Mouse (Mus musculus) ES-Bruce4 (cell line): ENCODE data around the gene Adamts4. TPM values are rescaled to one million over a fixed set of nuclear protein-coding genes. Genes with fewer than 3 reads are reported as not detected.

Source experiments
- H3K27ac ChIP-seq: 2 replicates; pipeline ENCODE4 v1.5.1; 2012; ENCODE audit warnings: low read length, inconsistent platforms; ENCODE audit not compliant: insufficient read depth
- H3K27me3 ChIP-seq: 2 replicates; pipeline ENCODE4 v1.6.1; 2012; ENCODE audit warnings: mild to moderate bottlenecking, low read length, inconsistent platforms; ENCODE audit not compliant: control insufficient read depth, poor library complexity, insufficient read depth, severe bottlenecking
- H3K36me3 ChIP-seq: 2 replicates; pipeline ENCODE4 v1.6.1; 2012; ENCODE audit warnings: inconsistent platforms, mild to moderate bottlenecking, low read length, moderate library complexity; ENCODE audit not compliant: control insufficient read depth, poor library complexity, insufficient read depth, severe bottlenecking
- H3K4me1 ChIP-seq: one replicate; pipeline ENCODE4 v1.8.1; 2011; ENCODE audit warnings: low read length; ENCODE audit not compliant: control insufficient read depth, insufficient read depth
- H3K4me3 ChIP-seq: 2 replicates; pipeline ENCODE4 v1.5.1; 2011; ENCODE audit warnings: low read depth, mild to moderate bottlenecking, low read length
- H3K9ac ChIP-seq: 2 replicates; pipeline ENCODE4 v1.6.1; 2012; ENCODE audit warnings: low read depth, mild to moderate bottlenecking, inconsistent platforms; ENCODE audit not compliant: poor library complexity, severe bottlenecking
- H3K9me3 ChIP-seq: replicated peaks from 2 replicates; pipeline ENCODE4 v1.6.1; 2012; ENCODE audit warnings: mild to moderate bottlenecking, low read length, inconsistent platforms; ENCODE audit not compliant: control insufficient read depth, poor library complexity, insufficient read depth, severe bottlenecking
- CTCF ChIP-seq: IDR thresholded peaks from one replicate; pipeline ENCODE4 v1.8.1; 2011; ENCODE audit warnings: low read depth, low read length
- EP300 ChIP-seq: IDR thresholded peaks from 2 replicates; pipeline ENCODE4 v1.6.1; 2011; ENCODE audit warnings: low read depth, low read length; ENCODE audit not compliant: insufficient read depth
- POLR2A ChIP-seq: IDR thresholded peaks from one replicate; pipeline ENCODE4 v1.8.1; 2011; ENCODE audit warnings: low read length; ENCODE audit not compliant: insufficient read depth
- polyA plus RNA-seq: library from polyadenylated mRNA; stranded (reverse); fragments of >200 nt; gene quantifications from 2 replicates; pipeline ENCODE4 v1.2.4, GENCODE M21; 2011; ENCODE audit warnings: low read depth; ENCODE audit not compliant: missing spikeins, insufficient read depth, insufficient read length

Gene Adamts4
- polyA plus RNA-seq, 1 experiment, result 3.5 TPM

GRCm38 (mm10) chr1:171257781-171258180 lies 7.6 kb downstream of the Adamts4 start:
- Histone ChIP-seq H3K27ac (no peak overlapping the region), H3K4me1 (no peaks in the 10 kb centered on the region)
- TF ChIP-seq EP300, result no peak
- no peak for TF ChIP-seq CTCF
- no peak for TF ChIP-seq POLR2A

DNA sequence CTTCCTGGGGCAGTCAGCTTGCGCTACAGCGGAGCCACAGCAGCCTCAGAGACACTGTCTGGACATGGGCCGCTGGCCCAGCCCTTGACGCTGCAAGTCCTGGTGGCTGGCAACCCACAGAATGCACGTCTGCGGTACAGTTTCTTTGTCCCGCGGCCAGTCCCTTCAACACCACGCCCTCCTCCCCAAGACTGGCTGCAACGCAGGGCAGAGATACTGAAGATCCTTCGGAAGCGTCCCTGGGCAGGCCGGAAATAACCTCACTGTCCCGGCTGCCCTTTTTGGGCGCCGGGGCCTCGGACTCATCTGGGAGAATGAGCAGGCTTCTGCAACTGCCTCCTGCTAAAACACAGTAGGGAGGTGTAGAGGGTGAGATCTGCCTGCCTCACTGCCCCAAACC lies 8.7 kb downstream of the Adamts4 start:
- Histone ChIP-seq H3K4me3 (peak overlapping the region; percentile 21), H3K36me3 (no peaks in the 10 kb centered on the region), H3K27me3 (no peaks in the 10 kb centered on the region), H3K9me3 (no peaks in the 10 kb centered on the region), H3K4me1 (no peaks in the 10 kb centered on the region), H3K27ac (no peak overlapping the region), H3K9ac (no peak overlapping the region)
- TF ChIP-seq EP300, result no peak
- TF ChIP-seq POLR2A, result no peak
- no peak for TF ChIP-seq CTCF

More at GRCm38 (mm10) chr1:171257781-171258180, 7.6 kb downstream of the Adamts4 start:
- Histone ChIP-seq H3K9ac (no peak overlapping the region), H3K27me3 (no peaks in the 10 kb centered on the region), H3K36me3 (no peaks in the 10 kb centered on the region), H3K4me3 (no peak overlapping the region), H3K9me3 (no peaks in the 10 kb centered on the region)

DNA sequence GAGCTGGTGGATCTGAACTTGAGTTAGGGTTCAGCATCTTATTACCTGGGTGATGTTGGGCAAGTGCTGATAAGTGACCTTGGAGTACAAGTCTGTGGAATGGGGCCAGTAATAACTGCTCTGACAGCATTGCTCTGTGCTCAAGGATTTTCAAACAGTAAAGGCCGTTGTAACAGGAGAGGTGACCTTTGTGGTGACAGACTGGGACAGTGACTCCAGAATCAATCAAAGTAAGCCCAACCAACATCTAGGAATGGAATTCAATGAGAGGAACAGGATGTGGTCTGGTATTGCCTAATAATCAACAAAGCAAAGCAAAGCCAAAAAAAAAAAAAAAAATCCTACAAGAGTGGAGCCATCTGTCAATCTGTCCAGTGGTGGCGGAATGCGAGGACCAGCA lies 10.1 kb downstream of the Adamts4 start:
- no peaks in the 10 kb centered on the region for H3K36me3 ChIP-seq
- H3K27ac ChIP-seq, result no peak overlapping the region
- TF ChIP-seq CTCF (no peak), POLR2A (no peak), EP300 (no peak)
- no peak overlapping the region for H3K4me3 ChIP-seq
- no peak overlapping the region for H3K9ac ChIP-seq
- no peaks in the 10 kb centered on the region for H3K9me3 ChIP-seq
- no peaks in the 10 kb centered on the region for H3K27me3 ChIP-seq
- H3K4me1 ChIP-seq, result no peaks in the 10 kb centered on the region

DNA sequence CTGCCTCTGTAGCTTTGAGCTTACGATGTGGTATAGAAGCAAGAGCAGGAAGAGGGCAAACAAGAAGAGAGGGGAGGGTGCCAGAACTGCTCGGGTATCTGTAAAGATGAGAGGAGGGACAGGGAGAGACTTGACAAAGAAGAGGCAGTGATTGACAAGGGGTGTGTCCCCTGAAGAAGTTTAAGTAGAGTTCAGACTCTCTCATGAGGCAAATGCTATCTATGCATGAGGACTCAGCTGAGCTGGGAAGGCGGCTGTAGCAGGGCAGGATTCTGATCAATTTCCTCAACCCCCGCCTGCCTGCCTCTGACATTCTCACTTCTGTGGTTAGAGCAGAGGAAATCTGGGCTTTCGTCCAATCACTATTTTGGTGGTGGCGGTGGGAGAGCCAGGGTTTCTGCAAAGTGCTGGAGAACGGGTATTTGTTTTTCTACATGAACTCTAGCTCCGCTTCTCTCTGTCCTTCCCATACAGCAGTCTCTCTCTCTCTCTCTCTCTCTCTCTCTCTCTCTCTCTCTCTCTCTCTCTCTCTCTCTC lies 12.4 kb downstream of the Adamts4 start:
- H3K27ac ChIP-seq, result no peak overlapping the region

GRCm38 (mm10) chr1:171263185-171263611 lies 13.0 kb downstream of the Adamts4 start:
- Histone ChIP-seq H3K9me3 (no peaks in the 10 kb centered on the region), H3K27me3 (no peaks in the 10 kb centered on the region), H3K9ac (no peak overlapping the region), H3K4me1 (no peaks in the 10 kb centered on the region), H3K27ac (no peak overlapping the region), H3K4me3 (no peak overlapping the region), H3K36me3 (no peaks in the 10 kb centered on the region)
- no peak for TF ChIP-seq EP300
- no peak for TF ChIP-seq CTCF
- TF ChIP-seq POLR2A, result no peak

More for the DNA sequence above, 12.4 kb downstream of the Adamts4 start:
- no peaks in the 10 kb centered on the region for H3K36me3 ChIP-seq
- H3K9me3 ChIP-seq, result no peaks in the 10 kb centered on the region
- no peak for TF ChIP-seq CTCF
- no peak for TF ChIP-seq EP300
- no peak for TF ChIP-seq POLR2A
- H3K27me3 ChIP-seq, result no peaks in the 10 kb centered on the region
- no peaks in the 10 kb centered on the region for H3K4me1 ChIP-seq
- H3K4me3 ChIP-seq, result no peak overlapping the region
- no peak overlapping the region for H3K9ac ChIP-seq

DNA sequence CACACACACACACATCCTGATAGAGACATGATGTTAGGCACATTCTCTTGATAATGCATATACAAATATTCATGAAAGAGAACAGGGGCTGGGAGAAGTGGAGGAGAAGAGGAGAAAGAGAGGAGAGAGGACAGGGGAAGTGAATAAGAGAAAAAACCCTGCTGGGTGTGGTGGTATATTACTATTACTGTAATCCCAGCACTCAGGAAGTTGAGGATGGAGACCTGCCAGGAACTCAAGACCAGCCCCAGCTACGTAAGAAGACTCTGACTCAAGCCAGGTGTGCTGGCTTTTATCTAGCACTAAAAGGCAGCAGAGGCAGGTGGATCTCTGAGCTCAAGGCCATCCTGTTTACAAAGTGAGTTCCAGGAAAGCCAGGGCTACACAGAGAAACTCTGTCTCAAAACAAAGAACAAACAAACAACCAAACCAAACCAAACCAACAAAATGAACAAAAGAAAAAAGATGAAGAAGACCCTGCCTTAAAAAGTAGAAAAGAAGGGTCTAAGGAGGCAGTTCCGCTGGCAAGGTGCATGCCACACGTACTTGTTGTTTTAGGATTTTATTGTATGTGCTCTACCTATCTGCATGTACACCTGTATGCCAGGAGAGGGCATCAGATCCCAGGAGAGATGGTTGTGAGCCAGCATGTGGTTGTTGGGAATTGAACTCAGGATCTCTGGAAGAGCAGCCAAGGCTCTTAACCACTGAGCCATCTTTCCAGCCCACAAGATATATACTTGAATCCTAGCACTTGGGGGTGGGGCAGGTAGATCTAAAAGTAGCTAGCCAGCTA lies 13.6 kb downstream of the Adamts4 start:
- no peak overlapping the region for H3K4me3 ChIP-seq
- no peak overlapping the region for H3K9ac ChIP-seq
- H3K9me3 ChIP-seq, result no peaks in the 10 kb centered on the region
- H3K27me3 ChIP-seq, result no peaks in the 10 kb centered on the region
- no peaks in the 10 kb centered on the region for H3K4me1 ChIP-seq
- no peak overlapping the region for H3K27ac ChIP-seq
- no peak for TF ChIP-seq EP300
- TF ChIP-seq POLR2A, result no peak
- peak; percentile 19 for TF ChIP-seq CTCF
- no peaks in the 10 kb centered on the region for H3K36me3 ChIP-seq
